Mouse (Mus musculus): ENCODE results near the gene St3gal3. TPM values are rescaled to one million over a fixed set of nuclear protein-coding genes. Genes with fewer than 3 reads are reported as not detected.
A peak's percentile ranks its signal among the peaks of the same experiment; 100 is the strongest.

The St3gal3 gene
- polyA plus RNA-seq, 1 experiment from 2014 or later: 10.8 TPM

DNA sequence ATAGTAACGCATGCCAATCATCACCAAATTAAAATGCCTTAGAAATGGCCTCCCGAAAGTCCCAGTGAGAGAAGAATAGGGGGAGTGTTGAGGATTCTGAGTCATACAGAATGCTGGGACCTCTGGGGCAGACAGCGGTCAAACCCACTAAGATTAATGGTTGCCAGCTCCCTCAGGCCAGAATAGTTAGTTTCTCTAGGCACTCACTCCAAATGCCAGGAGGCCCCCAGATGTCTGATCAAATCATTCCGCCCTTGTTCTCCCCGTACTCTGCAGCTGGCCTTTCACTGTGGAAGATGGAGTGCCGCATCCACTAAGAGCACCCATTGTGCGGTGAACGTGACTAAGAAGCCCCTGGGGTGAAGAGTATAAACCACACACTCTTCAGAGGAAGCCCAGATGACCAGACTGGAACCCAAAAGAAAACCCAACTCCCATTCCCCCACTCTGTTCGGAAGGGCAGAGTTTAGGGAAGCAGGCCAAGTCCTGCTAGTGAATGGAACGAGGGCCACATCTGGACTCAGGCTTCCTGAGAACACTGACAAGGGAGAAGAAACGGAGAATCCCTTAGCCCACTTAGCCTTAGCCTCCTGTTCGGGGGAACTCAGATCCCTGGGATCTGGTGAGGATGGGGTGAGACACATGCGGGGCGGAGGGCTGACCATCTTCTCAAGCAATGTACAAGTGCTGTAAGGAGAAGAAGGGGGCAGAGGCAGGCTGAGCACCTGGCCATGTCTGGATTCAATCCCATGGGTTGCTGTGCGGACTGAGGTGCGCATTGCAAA, 117.5 kb downstream of the St3gal3 start:
- Histone ChIP-seq H3K36me3 (0 out of 2 replicates have a peak, but pooled peaks cover 3% of the 10 kb centered on the region), H3K27ac (peak overlapping the region; percentile 41), H3K4me3 (no peak overlapping the region), H3K27me3 (ENCODE audit: insufficient read depth, poor library complexity, severe bottlenecking) (no peaks in the 10 kb centered on the region), H3K4me1 (replicated peaks) (peaks cover 41% of the 10 kb centered on the region), H3K9me3 (no peaks in the 10 kb centered on the region)
- 81% methylated on average over 16 of the region's 16 CpGs for WGBS
- DNase-seq (ENCODE audit: low spot score): no peak

DNA sequence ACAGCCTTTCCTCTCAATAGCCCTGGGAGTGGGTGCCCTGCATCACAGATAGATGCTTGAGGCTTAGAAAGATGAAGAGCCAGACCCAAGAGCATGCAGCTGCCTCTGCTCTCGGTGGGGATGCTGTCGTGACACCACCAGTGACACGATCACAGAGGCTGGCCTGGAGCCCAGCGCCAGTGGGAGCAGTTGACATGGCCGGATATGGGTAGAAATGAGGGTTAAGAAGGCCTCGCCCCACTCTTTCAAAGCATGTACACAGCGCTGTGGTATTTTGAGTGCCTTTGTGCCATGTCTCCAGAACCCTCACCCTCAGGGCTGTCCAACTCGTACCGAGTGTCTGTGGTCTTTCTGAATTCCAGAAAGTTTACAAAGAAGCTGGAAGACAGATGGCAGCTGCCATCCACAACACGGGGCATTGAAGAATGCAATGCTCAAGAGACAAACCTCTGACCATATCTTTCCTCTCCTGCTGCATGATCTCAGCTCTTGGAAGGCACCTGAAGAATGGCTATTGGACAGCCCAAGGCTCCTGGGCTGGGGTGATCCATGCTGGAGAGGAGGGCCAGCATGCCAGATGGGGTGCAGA, 118.3 kb downstream of the St3gal3 start:
- WGBS: 85% methylated on average over 10 of the region's 10 CpGs
- Histone ChIP-seq H3K9me3 (no peaks in the 10 kb centered on the region), H3K36me3 (0 out of 2 replicates have a peak, but pooled peaks cover 3% of the 10 kb centered on the region), H3K27ac (peak overlapping the region; percentile 42; the same call in 1 of the 2 replicates), H3K4me1 (replicated peaks) (peaks cover 44% of the 10 kb centered on the region), H3K27me3 (ENCODE audit: insufficient read depth, poor library complexity, severe bottlenecking) (no peaks in the 10 kb centered on the region), H3K4me3 (no peak overlapping the region)
- no peak for DNase-seq (ENCODE audit: low spot score)

DNA sequence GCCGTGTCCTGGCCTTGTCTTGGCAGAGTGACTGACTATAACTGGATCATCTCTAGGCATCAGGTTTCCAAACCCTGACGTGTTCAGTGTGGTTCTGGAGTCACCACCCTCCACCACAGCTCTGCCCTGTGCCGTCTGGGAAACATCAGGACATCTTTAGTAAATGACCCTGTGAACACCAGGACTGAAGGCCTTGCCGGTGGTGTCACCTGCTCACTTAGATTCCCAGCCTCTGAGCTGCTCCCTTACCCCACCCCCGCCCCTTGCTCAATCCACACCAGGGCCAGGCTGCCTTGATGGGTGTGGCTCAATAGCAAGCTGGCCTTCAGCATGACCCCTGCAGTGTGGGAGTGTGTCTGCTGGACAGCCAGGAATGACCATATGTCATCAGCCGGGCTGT, 119.1 kb downstream of the St3gal3 start:
- Histone ChIP-seq H3K4me3 (no peak overlapping the region), H3K27me3 (ENCODE audit: insufficient read depth, poor library complexity, severe bottlenecking) (no peaks in the 10 kb centered on the region), H3K9me3 (no peaks in the 10 kb centered on the region), H3K36me3 (0 out of 2 replicates have a peak, but pooled peaks cover 3% of the 10 kb centered on the region), H3K27ac (peak overlapping the region; percentile 42), H3K4me1 (replicated peaks) (peaks cover 44% of the 10 kb centered on the region)
- WGBS: 58% methylated on average over 6 of the region's 6 CpGs
- DNase-seq (ENCODE audit: low spot score): no peak

DNA sequence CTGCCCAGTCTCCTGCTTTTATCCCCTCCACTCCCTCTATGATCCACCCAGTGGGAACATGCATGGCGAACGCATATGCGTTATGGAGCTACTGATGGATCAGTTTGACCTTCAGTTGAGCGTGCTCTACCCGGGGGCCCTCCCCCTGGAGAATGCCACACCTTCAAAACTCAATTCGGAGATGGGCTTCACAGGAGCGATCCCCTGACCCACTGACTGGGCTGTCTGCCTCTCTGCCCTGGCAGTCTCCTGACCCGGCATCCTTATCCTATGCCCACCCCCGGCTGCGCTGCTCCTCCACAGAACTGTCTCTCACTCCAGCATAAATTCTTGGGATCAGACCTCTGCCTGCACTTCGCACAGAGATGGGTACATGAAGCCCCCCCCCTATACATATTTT, 119.6 kb downstream of the St3gal3 start:
- 94% methylated on average over 11 of the region's 11 CpGs for WGBS
- Histone ChIP-seq H3K36me3 (0 out of 2 replicates have a peak, but pooled peaks cover 3% of the 10 kb centered on the region), H3K4me1 (replicated peaks) (peaks cover 44% of the 10 kb centered on the region), H3K27me3 (ENCODE audit: insufficient read depth, poor library complexity, severe bottlenecking) (no peaks in the 10 kb centered on the region), H3K9me3 (no peaks in the 10 kb centered on the region), H3K27ac (peak overlapping the region; percentile 42), H3K4me3 (no peak overlapping the region)
- no peak for DNase-seq (ENCODE audit: low spot score)

DNA sequence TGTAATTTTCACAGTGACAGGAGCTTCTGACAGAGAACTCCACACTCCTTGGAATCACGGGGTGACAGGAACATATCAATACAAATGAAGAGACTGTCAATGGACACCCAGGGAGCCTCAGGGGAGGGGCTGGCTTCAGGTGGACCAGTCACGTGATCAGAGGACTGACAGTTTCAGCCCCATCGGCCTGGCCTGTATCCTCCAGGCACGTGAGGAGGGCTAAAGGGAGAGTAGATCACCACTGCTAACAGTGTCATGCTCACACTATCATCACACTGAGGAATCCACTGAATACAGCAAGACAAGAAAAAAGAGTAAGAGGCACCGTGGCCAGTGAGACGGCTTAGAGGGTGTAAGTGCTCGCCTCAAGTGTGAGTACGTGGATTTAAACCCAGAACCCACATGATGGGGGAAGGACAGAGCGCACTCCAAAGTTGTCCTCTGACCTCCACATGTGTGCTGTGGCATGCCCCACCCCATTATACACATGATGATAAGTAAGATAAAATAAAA, 124.0 kb downstream of the St3gal3 start:
- Histone ChIP-seq H3K27ac (no peak overlapping the region), H3K36me3 (0 out of 2 replicates have a peak, but pooled peaks cover 6% of the 10 kb centered on the region), H3K9me3 (no peaks in the 10 kb centered on the region), H3K4me3 (no peak overlapping the region), H3K4me1 (replicated peaks) (peaks cover 12% of the 10 kb centered on the region), H3K27me3 (ENCODE audit: insufficient read depth, poor library complexity, severe bottlenecking) (no peaks in the 10 kb centered on the region)
- WGBS: 85% methylated on average over 9 of the region's 9 CpGs
- no peak for DNase-seq (ENCODE audit: low spot score)

DNA sequence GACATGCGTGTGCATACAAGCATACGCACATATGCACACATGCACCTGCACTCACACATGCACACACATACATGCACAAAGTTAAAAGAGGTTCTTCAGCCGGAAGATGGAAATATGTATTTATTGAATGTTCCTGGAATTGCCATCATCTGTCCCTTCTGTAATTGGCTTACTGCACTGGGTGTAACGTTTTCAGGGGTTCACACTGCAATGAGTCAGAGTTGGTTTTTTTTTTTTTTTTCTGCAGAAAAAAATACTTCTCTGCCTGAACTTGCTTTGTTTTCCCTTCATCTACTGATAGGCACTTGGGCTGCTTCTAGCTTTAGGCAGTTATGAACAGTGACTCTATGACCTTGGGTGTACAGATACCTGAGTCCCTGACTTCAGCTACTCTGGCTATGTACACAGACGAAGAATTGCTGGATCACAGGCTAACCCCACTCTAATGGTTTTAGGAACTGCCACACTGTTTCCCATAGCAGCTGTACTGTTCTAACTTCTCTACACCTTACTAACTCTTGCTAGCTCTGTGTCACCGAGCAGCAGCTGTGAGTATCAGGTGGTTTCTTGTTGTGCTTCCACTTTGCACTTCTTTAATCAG, 126.2 kb downstream of the St3gal3 start:
- no peaks in the 10 kb centered on the region for H3K27me3 ChIP-seq (ENCODE audit: insufficient read depth, poor library complexity, severe bottlenecking)
- no peak for DNase-seq (ENCODE audit: low spot score)
- no peak overlapping the region for H3K27ac ChIP-seq
- no peaks in the 10 kb centered on the region for H3K9me3 ChIP-seq
- 0 out of 2 replicates have a peak, but pooled peaks cover 6% of the 10 kb centered on the region for H3K36me3 ChIP-seq
- 81% methylated on average over 6 of the region's 6 CpGs for WGBS
- H3K4me1 ChIP-seq (replicated peaks): 0 out of 2 replicates have a peak, but pooled peaks cover 4% of the 10 kb centered on the region
- no peak overlapping the region for H3K4me3 ChIP-seq

DNA sequence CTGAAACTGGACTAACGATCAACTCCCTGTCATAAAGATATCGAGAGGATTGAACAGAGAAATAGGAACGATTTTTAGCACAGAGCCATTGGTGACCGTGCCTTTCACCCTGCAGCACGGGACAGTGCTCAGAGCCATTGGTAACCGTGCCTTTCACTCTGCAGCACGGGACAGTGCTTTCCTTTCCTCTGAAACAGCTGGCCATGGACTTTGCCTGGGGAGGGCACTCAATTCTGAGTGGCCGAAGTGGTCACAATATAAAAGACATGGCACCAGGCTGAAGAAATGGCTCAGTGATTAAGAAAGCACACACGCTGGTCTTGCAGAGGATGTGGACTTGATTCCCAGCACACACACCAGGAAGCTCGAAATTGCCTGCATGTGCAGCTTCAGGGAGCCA, 133.4 kb downstream of the St3gal3 start:
- Histone ChIP-seq H3K36me3 (0 out of 2 replicates have a peak, but pooled peaks cover 3% of the 10 kb centered on the region), H3K27me3 (ENCODE audit: insufficient read depth, poor library complexity, severe bottlenecking) (no peaks in the 10 kb centered on the region; the same call in 1 of the 2 replicates), H3K27ac (no peak overlapping the region), H3K4me3 (no peak overlapping the region), H3K4me1 (replicated peaks) (peaks cover 43% of the 10 kb centered on the region), H3K9me3 (no peaks in the 10 kb centered on the region)
- 73% methylated on average over 10 of the region's 10 CpGs for WGBS
- DNase-seq (ENCODE audit: low spot score): no peak

DNA sequence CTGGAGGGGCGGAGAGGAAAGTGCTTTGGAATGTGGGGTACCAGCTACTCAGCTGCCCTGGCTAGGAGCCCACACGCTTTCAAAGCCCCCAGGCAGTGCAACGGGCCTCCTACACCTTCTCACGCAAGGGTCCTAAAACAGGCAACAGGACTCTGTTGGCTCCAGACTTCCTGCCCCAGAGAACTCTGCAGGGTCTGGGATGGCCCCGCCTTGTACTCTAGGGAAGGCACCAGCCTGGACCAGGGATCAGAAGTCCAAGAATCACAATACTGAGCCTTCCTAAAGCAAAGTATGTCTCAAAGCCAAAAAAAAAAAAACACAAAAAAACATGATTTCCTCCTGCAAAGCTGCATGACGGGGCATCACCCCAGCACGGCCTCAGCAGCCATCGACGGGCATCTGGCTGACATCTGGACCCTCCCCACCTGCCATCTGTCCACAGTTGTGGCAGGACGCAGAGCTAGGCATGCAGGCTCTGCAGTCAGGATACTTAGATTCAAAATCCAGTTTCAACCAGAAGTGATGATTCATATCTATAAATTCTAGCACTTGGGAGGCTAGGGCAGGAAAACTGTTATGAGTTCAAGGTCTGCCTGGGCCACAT, 134.0 kb downstream of the St3gal3 start:
- Histone ChIP-seq H3K4me3 (no peak overlapping the region), H3K4me1 (replicated peaks) (peaks cover 43% of the 10 kb centered on the region), H3K27ac (0 out of 2 replicates have a peak overlapping the region, but pooled peaks have one; percentile 6), H3K36me3 (no peaks in the 10 kb centered on the region), H3K9me3 (no peaks in the 10 kb centered on the region), H3K27me3 (ENCODE audit: insufficient read depth, poor library complexity, severe bottlenecking) (no peaks in the 10 kb centered on the region; the same call in 1 of the 2 replicates)
- WGBS: 65% methylated on average over 10 of the region's 10 CpGs
- DNase-seq (ENCODE audit: low spot score): peak; percentile 38

DNA sequence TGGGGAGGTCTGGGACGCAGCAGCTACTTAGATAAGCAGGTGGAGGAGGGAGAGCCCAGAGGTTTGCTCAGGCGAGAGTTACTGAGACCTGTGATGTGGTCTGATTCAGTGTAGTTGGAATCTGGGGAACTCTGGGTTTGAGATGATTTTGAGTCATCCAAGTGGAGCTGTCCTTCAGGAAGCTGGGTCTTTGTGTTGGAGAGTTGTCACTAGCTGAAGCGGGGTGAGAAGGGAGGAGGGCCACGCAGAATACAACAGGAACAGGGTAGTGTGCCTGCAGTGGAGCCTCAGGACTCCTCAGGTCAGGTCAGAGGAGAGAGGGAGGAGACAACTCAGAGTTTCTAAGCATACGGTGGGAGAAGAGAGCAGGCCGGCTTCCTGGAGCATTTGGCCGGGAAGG, 134.8 kb downstream of the St3gal3 start:
- Histone ChIP-seq H3K4me3 (no peak overlapping the region), H3K27ac (no peak overlapping the region), H3K9me3 (no peaks in the 10 kb centered on the region), H3K27me3 (ENCODE audit: insufficient read depth, poor library complexity, severe bottlenecking) (no peaks in the 10 kb centered on the region; the same call in 1 of the 2 replicates), H3K36me3 (no peaks in the 10 kb centered on the region), H3K4me1 (replicated peaks) (peaks cover 43% of the 10 kb centered on the region)
- 74% methylated on average over 7 of the region's 7 CpGs for WGBS
- no peak for DNase-seq (ENCODE audit: low spot score)

DNA sequence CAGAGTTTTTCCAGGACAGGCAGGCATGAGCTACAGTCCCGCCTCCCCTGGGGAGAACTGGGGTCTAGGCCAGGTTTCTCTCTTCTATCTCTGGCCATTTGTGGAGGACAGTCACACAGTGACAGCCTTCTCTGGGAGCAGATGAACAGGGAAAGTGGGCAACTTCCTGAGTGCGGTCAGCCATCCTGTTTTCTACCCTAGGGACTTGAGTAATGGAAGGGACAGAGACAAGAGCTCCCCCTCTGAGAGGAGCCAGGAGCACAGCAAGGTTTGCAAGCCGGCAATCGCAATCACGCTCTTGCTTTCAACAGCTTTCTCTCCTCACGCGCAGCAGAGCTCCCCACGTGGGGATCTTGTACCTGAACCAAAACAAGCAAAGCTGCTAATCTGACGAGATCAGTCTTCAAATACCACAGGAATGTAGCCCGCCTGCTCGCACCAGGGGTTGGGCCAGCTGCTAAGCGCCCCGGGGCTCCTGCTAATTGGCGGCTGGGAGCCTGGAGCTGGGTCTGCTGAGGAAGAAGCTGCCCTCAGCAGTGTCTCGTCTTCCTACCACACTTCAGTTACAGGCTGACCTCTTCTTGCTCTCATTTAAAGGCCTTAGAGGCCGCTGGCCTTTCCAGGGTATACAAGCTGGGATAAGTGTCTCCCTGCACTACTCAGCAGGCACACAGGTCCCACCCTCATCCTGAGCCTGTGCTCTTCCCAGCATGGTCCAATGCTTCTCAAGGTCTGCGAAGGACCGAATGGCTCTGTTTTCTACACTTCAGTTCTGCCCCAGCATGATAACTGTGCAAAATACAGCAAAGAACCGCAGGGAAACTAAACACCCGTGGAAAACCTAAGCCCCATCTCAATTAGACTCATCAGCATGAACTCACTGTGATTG, 137.1 kb downstream of the St3gal3 start:
- Histone ChIP-seq H3K27ac (peak overlapping the region; percentile 17; the same call in 1 of the 2 replicates), H3K4me3 (0 out of 2 replicates have a peak overlapping the region, but pooled peaks have one; percentile 9), H3K27me3 (ENCODE audit: insufficient read depth, poor library complexity, severe bottlenecking) (no peaks in the 10 kb centered on the region; the same call in 1 of the 2 replicates), H3K36me3 (no peaks in the 10 kb centered on the region), H3K9me3 (no peaks in the 10 kb centered on the region), H3K4me1 (replicated peaks) (peaks cover 43% of the 10 kb centered on the region)
- WGBS: 17% methylated on average over 20 of the region's 20 CpGs
- peak; percentile 41 for DNase-seq (ENCODE audit: low spot score)

DNA sequence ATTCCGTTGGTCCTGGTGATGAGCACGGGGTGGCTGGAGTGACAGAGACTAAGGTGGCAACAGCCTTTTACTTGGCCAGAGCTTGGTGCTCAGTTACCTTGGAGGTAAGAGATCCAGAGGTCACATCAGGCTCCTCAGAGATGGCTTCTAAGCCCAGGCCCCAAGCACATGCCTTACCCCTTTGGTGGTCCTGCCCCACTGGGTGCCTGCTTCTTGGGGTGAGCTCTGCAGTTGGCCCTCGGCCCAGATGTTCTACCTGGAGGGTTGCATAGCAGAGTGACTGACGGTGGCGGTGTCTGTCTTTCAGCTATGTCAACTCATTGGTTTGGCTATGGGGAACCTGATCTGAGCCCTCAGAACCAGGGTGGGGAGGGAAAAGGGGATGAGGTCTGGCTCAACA, 138.0 kb downstream of the St3gal3 start:
- Histone ChIP-seq H3K9me3 (no peaks in the 10 kb centered on the region), H3K4me1 (replicated peaks) (peaks cover 46% of the 10 kb centered on the region), H3K36me3 (no peaks in the 10 kb centered on the region), H3K27me3 (ENCODE audit: insufficient read depth, poor library complexity, severe bottlenecking) (no peaks in the 10 kb centered on the region; the same call in 1 of the 2 replicates), H3K4me3 (no peak overlapping the region), H3K27ac (no peak overlapping the region)
- WGBS: 74% methylated on average over 5 of the region's 5 CpGs
- DNase-seq (ENCODE audit: low spot score): no peak

Data from hindbrain, embryonic 10.5 days (tissue).